Mouse (Mus musculus) lung, adult 18-20 months (tissue): Measurements from ENCODE around the gene Smim14.

Experiments used
- DNase-seq, 2 experiments: peaks; one replicate each; pipeline ENCODE4 v3.0.0; 2022; ENCODE audit warnings: mixed read lengths in 2 of 2

Smim14 gene

GRCm38 (mm10) chr5:65457846-65458245 is 79.1 kb downstream of the Smim14 start:
- no peak for DNase-seq

GRCm38 (mm10) chr5:65457086-65457827 is 79.7 kb downstream of the Smim14 start:
- peak; percentile 15 to 49 for DNase-seq

GRCm38 (mm10) chr5:65454771-65455170 is 82.2 kb downstream of the Smim14 start:
- DNase-seq: peak; percentile 37 to 59

- no peak for DNase-seq
Observed at GRCm38 (mm10) chr5:65448941-65449340, 88.0 kb downstream of the Smim14 start.

- DNase-seq: no peak
Observed at GRCm38 (mm10) chr5:65447826-65448225, 89.2 kb downstream of the Smim14 start.

- no peak for DNase-seq
Observed at GRCm38 (mm10) chr5:65446756-65447155, 90.2 kb downstream of the Smim14 start.

GRCm38 (mm10) chr5:65444981-65445380 is 92.0 kb downstream of the Smim14 start:
- DNase-seq: no peak

- DNase-seq: no peak
Observed at GRCm38 (mm10) chr5:65438041-65438440, 98.9 kb downstream of the Smim14 start.

GRCm38 (mm10) chr5:65435806-65436561 is 101.0 kb downstream of the Smim14 start, which contains the start of gene Ugdh:
Gene Ugdh (minus strand): TSS chr5:65435949.
- peak; percentile 99 to 100 for DNase-seq

- DNase-seq: no peak
Observed at GRCm38 (mm10) chr5:65435363-65435805, 101.6 kb downstream of the Smim14 start.

- no peak for DNase-seq
Observed at GRCm38 (mm10) chr5:65434471-65435362, 102.3 kb downstream of the Smim14 start.

- DNase-seq: no peak
Observed at GRCm38 (mm10) chr5:65429441-65429840, 107.5 kb downstream of the Smim14 start.

- DNase-seq: peak; percentile 23 to 70
Observed at GRCm38 (mm10) chr5:65428321-65428720, 108.7 kb downstream of the Smim14 start.

- no peak for DNase-seq
Observed at GRCm38 (mm10) chr5:65425251-65425650, 111.7 kb downstream of the Smim14 start.

- no peak for DNase-seq
Observed at GRCm38 (mm10) chr5:65424215-65424614, 112.8 kb downstream of the Smim14 start.

GRCm38 (mm10) chr5:65422803-65423202 is 114.2 kb downstream of the Smim14 start:
- no peak for DNase-seq

- DNase-seq: no peak
Observed at GRCm38 (mm10) chr5:65420822-65421221, 116.2 kb downstream of the Smim14 start.

- no peak for DNase-seq
Observed at GRCm38 (mm10) chr5:65419136-65419535, 117.8 kb downstream of the Smim14 start.

- DNase-seq: no peak
Observed at GRCm38 (mm10) chr5:65415653-65416458, 121.1 kb downstream of the Smim14 start.

- DNase-seq: no peak
Observed at GRCm38 (mm10) chr5:65407989-65408388, 129.0 kb downstream of the Smim14 start.

GRCm38 (mm10) chr5:65401251-65401994 is 135.6 kb downstream of the Smim14 start:
- DNase-seq: peak; percentile 78 to 89
